23 mouse cellular contexts compared by ENCODE assay signal in the genomic region with DNA sequence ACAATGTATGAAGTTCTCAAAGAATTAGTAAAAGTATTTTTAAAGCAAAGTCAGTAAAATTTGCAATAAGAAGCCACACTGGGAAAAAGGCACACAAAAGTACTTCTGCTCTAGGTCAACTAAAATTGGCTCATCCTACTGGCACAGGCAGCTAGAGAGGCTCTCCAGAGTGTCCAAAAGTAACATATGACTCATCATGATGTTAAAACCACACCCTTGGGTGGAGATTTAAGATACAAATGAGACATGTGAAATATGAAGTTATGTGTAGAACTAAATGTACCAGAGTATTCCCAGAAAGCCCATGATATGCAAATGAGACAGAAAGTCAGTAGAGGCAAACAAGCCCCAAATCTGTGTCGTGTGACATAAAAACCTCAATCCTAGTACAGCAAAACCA.
A peak's percentile ranks its signal among the peaks of the same experiment; 100 is the strongest.
DNase-seq lines count a peak whose midpoint lies in the region; ATAC-seq and TF ChIP-seq lines count a peak whose summit lies in the region.
"Had no signal": no experiment of that assay in that cellular context is flagged by ENCODE, and none has a peak within 500 bp of the region (broad histone marks: within the 10 kb centered on the region; RNA-seq: fewer than 3 reads in every experiment).

No protein-coding gene starts in this region.

- H3K4me1 ChIP-seq in midbrain, embryonic 11.5 days (ENCODE audit: control insufficient read depth, insufficient read depth, low read length), result no peaks in the 10 kb centered on the region
- no peaks in the 10 kb centered on the region for H3K4me1 ChIP-seq in midbrain, embryonic 15.5 days
- 0 out of 2 replicates have a peak, but pooled peaks cover under 1% of the 10 kb centered on the region for H3K4me1 ChIP-seq in neural tube, embryonic 15.5 days
- H3K4me1 ChIP-seq: midbrain, embryonic 12.5 days had no signal

- no peaks in the 10 kb centered on the region for H3K36me3 ChIP-seq in midbrain, embryonic 11.5 days (ENCODE audit: control insufficient read depth, insufficient read depth, low read length)
- H3K36me3 ChIP-seq in midbrain, embryonic 15.5 days (replicated peaks), result no peaks in the 10 kb centered on the region
- H3K36me3 ChIP-seq in neural tube, embryonic 15.5 days, result no peaks in the 10 kb centered on the region
- H3K36me3 ChIP-seq: forebrain, embryonic 10.5 days; G1E; limb, embryonic 12.5 days; midbrain, embryonic 12.5 days had no signal

- H3K4me2 ChIP-seq in midbrain, embryonic 11.5 days, result no peak overlapping the region
- H3K4me2 ChIP-seq in midbrain, embryonic 15.5 days, result no peak overlapping the region
- H3K4me2 ChIP-seq in neural tube, embryonic 15.5 days, result no peak overlapping the region
- H3K4me2 ChIP-seq: limb, embryonic 12.5 days; midbrain, embryonic 12.5 days had no signal

- H3K9ac ChIP-seq in midbrain, embryonic 11.5 days (ENCODE audit: low read length), result no peak overlapping the region
- no peak overlapping the region for H3K9ac ChIP-seq in midbrain, embryonic 15.5 days
- no peak overlapping the region for H3K9ac ChIP-seq in neural tube, embryonic 15.5 days (replicated peaks)
- H3K9ac ChIP-seq: limb, embryonic 12.5 days; liver, embryonic 14.5 days; midbrain, embryonic 12.5 days had no signal

- H3K27ac ChIP-seq in midbrain, embryonic 11.5 days (ENCODE audit: low read depth, low read length), result no peak overlapping the region
- H3K27ac ChIP-seq in midbrain, embryonic 15.5 days, result no peak overlapping the region
- no peak overlapping the region for H3K27ac ChIP-seq in layer of hippocampus, adult 2 months
- no peak overlapping the region for H3K27ac ChIP-seq in neural tube, embryonic 15.5 days (replicated peaks)
- H3K27ac ChIP-seq: forebrain, embryonic 10.5 days; hindbrain, postnatal 0 days; limb, embryonic 12.5 days; liver, embryonic 14.5 days; macrophage; midbrain, embryonic 12.5 days had no signal

- H3K4me3 ChIP-seq in midbrain, embryonic 11.5 days (ENCODE audit: low read depth, low read length), result no peak overlapping the region
- no peak overlapping the region for H3K4me3 ChIP-seq in midbrain, embryonic 15.5 days
- no peak overlapping the region for H3K4me3 ChIP-seq in layer of hippocampus, adult 2 months
- H3K4me3 ChIP-seq in neural tube, embryonic 15.5 days (replicated peaks), result no peak overlapping the region
- H3K4me3 ChIP-seq: forebrain, embryonic 10.5 days; heart, adult 2 months; limb, embryonic 12.5 days; midbrain, embryonic 12.5 days had no signal

- no peak for TF ChIP-seq CTCF in layer of hippocampus, adult 2 months (conservative IDR thresholded peaks at IDR 0.05)

- no peaks in the 10 kb centered on the region for H3K9me3 ChIP-seq in midbrain, embryonic 11.5 days (ENCODE audit: control insufficient read depth, low read length)
- no peaks in the 10 kb centered on the region for H3K9me3 ChIP-seq in midbrain, embryonic 15.5 days
- peaks cover 7% of the 10 kb centered on the region; the same call in 1 of the 2 replicates for H3K9me3 ChIP-seq in neural tube, embryonic 15.5 days (replicated peaks)
- H3K9me3 ChIP-seq: forebrain, embryonic 10.5 days; G1E; midbrain, embryonic 12.5 days had no signal

- ATAC-seq in midbrain, embryonic 11.5 days (ENCODE audit: low FRiP score), result no peak
- ATAC-seq in midbrain, embryonic 15.5 days (replicated peaks), result no peak
- no peak for ATAC-seq in neural tube, embryonic 15.5 days (ENCODE audit: low FRiP score)
- ATAC-seq: CD4-positive, CD25-positive, alpha-beta regulatory T cell, adult 4 months; hindbrain, postnatal 0 days had no signal

- 88% methylated on average over 1 of the region's 1 CpGs for WGBS in midbrain, embryonic 11.5 days
- 86% methylated on average over 1 of the region's 1 CpGs for WGBS in midbrain, embryonic 15.5 days
- WGBS in neural tube, embryonic 15.5 days, result 75% methylated on average over 1 of the region's 1 CpGs

- H3K27me3 ChIP-seq in midbrain, embryonic 11.5 days (ENCODE audit: control insufficient read depth, insufficient read depth, low read length), result no peaks in the 10 kb centered on the region
- no peaks in the 10 kb centered on the region for H3K27me3 ChIP-seq in midbrain, embryonic 15.5 days (replicated peaks)
- H3K27me3 ChIP-seq in neural tube, embryonic 15.5 days (replicated peaks), result no peaks in the 10 kb centered on the region
- H3K27me3 ChIP-seq: limb, embryonic 12.5 days; midbrain, embryonic 12.5 days had no signal

- peak; percentile 46 to 65 for DNase-seq in heart, adult 18-20 months
- no peak for DNase-seq in heart, postnatal 36 days
- peak; percentile 33 for DNase-seq in midbrain, embryonic 11.5 days (ENCODE audit: low spot score, missing footprints)
- peak; percentile 68 for DNase-seq in fat pad, adult 2 months (ENCODE audit: extremely low read depth, low read depth, low spot score)
- no peak for DNase-seq in layer of hippocampus, adult 2 months (ENCODE audit: low spot score in 2 of 2)
- DNase-seq: adrenal gland, adult 2 months; cerebellum, adult 11 months; cerebellum, postnatal 36 days; heart, adult 2 months; kidney, adult 11 months; kidney, postnatal 14 days; retina, postnatal 1 day; right cerebral cortex, postnatal 4 days had no signal

- intact Hi-C loops in heart, postnatal 36 days (cut with DNase I), result no loop called here

Comparison
In these comparisons a context has a peak if more than half of its experiments do, and no peak if none do; other contexts are left out.
1. DNase-seq: peak in heart, adult 18-20 months (2 of 2), midbrain, embryonic 11.5 days (single experiment) and fat pad, adult 2 months (single experiment); none in heart, postnatal 36 days (0 of 2) and layer of hippocampus, adult 2 months (0 of 2).